Comparison of ENCODE assay signal across 9 mouse cellular contexts in the genomic region with DNA sequence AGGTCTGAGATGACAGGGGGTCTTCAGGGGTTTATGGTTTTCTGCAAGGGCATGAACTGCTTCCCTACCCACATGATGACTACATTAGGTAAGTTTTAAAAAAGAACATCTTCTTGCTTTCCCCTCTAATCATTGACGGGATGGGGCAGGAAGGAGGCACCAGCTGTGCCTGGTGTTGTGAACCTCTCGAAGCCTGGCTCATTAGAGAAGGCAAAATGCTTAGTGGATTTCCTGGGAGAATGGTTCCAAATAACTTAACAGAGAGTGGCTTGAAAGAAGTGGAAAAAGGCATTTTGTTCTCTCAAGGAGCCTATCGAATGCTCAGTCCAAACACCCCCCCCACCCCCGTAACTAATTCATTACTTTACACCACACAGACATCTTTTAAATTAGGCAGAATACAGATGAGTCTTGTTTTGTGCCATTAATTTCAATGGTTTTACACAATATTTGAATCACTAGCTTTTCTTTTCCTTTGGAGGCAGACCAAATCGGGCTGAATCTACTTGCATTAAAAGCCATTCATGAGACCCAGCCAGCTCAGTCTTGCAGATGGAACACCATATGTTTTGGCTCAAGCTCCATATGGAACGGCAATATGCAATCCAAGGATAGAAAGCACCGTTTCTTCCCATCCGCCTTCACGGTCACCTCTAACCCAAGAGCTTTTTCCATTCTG.
DNase-seq lines count a peak whose midpoint lies in the region; ATAC-seq and TF ChIP-seq lines count a peak whose summit lies in the region.
"Had no signal": no experiment of that assay in that cellular context is flagged by ENCODE, and none has a peak within 500 bp of the region (broad histone marks: within the 10 kb centered on the region; RNA-seq: fewer than 3 reads in every experiment).

No protein-coding gene starts in this region.

- H3K9me3 ChIP-seq in kidney, postnatal 0 days (replicated peaks; ENCODE audit: low read length): no peaks in the 10 kb centered on the region
- no peaks in the 10 kb centered on the region for H3K9me3 ChIP-seq in forebrain, embryonic 16.5 days (ENCODE audit: control insufficient read depth, low read length)

- 62% methylated on average over 9 of the region's 9 CpGs for WGBS in kidney, postnatal 0 days
- WGBS in forebrain, embryonic 16.5 days: 5% methylated on average over 9 of the region's 9 CpGs

- intact Hi-C loops in heart, postnatal 14 days (cut with DNase I): no loop called here

- no peak for ATAC-seq in kidney, postnatal 0 days (replicated peaks; ENCODE audit: low FRiP score, low read depth)
- ATAC-seq in forebrain, embryonic 16.5 days: peak; percentile 93

- H3K4me2 ChIP-seq in kidney, postnatal 0 days (ENCODE audit: low read length): no peak overlapping the region
- peak overlapping the region; percentile 12; the same call in 1 of the 2 replicates for H3K4me2 ChIP-seq in forebrain, embryonic 16.5 days (ENCODE audit: low read length)

- H3K4me1 ChIP-seq in kidney, postnatal 0 days (replicated peaks; ENCODE audit: insufficient read depth, low read length): no peaks in the 10 kb centered on the region
- H3K4me1 ChIP-seq in forebrain, embryonic 16.5 days (replicated peaks; ENCODE audit: control insufficient read depth, insufficient read depth, low read length): peaks cover 22% of the 10 kb centered on the region

- H3K4me3 ChIP-seq in kidney, postnatal 0 days (replicated peaks; ENCODE audit: low read depth, low read length): no peak overlapping the region
- no peak overlapping the region for H3K4me3 ChIP-seq in forebrain, embryonic 16.5 days (replicated peaks; ENCODE audit: low read length)

- H3K27ac ChIP-seq in kidney, postnatal 0 days: no peak overlapping the region
- H3K27ac ChIP-seq in forebrain, embryonic 16.5 days (ENCODE audit: low read length): peak overlapping the region; percentile 38
- H3K27ac ChIP-seq: liver, embryonic 14.5 days had no signal

- no peak overlapping the region for H3K9ac ChIP-seq in kidney, postnatal 0 days (ENCODE audit: low read depth, low read length)
- H3K9ac ChIP-seq in forebrain, embryonic 16.5 days (replicated peaks; ENCODE audit: low read depth, low read length): no peak overlapping the region
- H3K9ac ChIP-seq: liver, embryonic 14.5 days had no signal

- DNase-seq in kidney, postnatal 0 days (ENCODE audit: low spot score): peak; percentile 58
- no peak for DNase-seq in kidney, postnatal 14 days
- DNase-seq in layer of hippocampus, postnatal 25 days (ENCODE audit: extremely low spot score in 1 of 2, low spot score in 1 of 2): peak; percentile 56 to 59
- DNase-seq in right cerebral cortex, adult 2 months (ENCODE audit: low spot score in 2 of 2): peak; percentile 89 to 91
- no peak for DNase-seq in heart, adult 9 months (ENCODE audit: low spot score in 2 of 2)
- DNase-seq in adrenal gland, postnatal 4 days (ENCODE audit: low spot score in 2 of 2): no peak
- no peak for DNase-seq in heart, postnatal 14 days

- no peak for TF ChIP-seq CTCF in kidney, postnatal 0 days (IDR thresholded peaks at IDR 0.05; ENCODE audit: low read depth)

- no peaks in the 10 kb centered on the region for H3K36me3 ChIP-seq in kidney, postnatal 0 days (ENCODE audit: insufficient read depth, low read length)
- H3K36me3 ChIP-seq in forebrain, embryonic 16.5 days (ENCODE audit: control insufficient read depth, insufficient read depth): no peaks in the 10 kb centered on the region

- no peaks in the 10 kb centered on the region for H3K27me3 ChIP-seq in kidney, postnatal 0 days (ENCODE audit: insufficient read depth, low read length)
- H3K27me3 ChIP-seq in forebrain, embryonic 16.5 days (replicated peaks; ENCODE audit: control insufficient read depth, insufficient read depth, low read length): no peaks in the 10 kb centered on the region

Comparison
In these comparisons a context has a peak if more than half of its experiments do, and no peak if none do; other contexts are left out.
1. DNase-seq: peak in kidney, postnatal 0 days (single experiment), layer of hippocampus, postnatal 25 days (2 of 2) and right cerebral cortex, adult 2 months (2 of 2); none in kidney, postnatal 14 days (single experiment), heart, adult 9 months (0 of 2), adrenal gland, postnatal 4 days (0 of 2) and heart, postnatal 14 days (0 of 2).